In genomic region chr2:92184077-92184921, GRCm38 (mm10) we compare ENCODE assay signal across 8 mouse cellular contexts.
DNase-seq lines count a peak whose midpoint lies in the region; ATAC-seq and TF ChIP-seq lines count a peak whose summit lies in the region.

No protein-coding gene starts in this region.

- H3K4me3 ChIP-seq in embryonic facial prominence, embryonic 14.5 days (ENCODE audit: low read depth, low read length), result peak overlapping the region; percentile 84
- H3K4me3 ChIP-seq in kidney, embryonic 15.5 days (replicated peaks), result peak overlapping the region; percentile 81
- peak overlapping the region; percentile 80 for H3K4me3 ChIP-seq in liver, adult 2 months (ENCODE audit: insufficient read depth, low read depth, low read length)
- peak overlapping the region; percentile 88 for H3K4me3 ChIP-seq in stomach, embryonic 16.5 days (replicated peaks; ENCODE audit: low read length)

- H3K36me3 ChIP-seq in embryonic facial prominence, embryonic 14.5 days (ENCODE audit: control insufficient read depth, insufficient read depth, low read length), result no peaks in the 10 kb centered on the region
- no peaks in the 10 kb centered on the region for H3K36me3 ChIP-seq in kidney, embryonic 15.5 days
- no peaks in the 10 kb centered on the region for H3K36me3 ChIP-seq in liver, adult 2 months (ENCODE audit: control insufficient read depth, insufficient read depth, low read length)
- no peaks in the 10 kb centered on the region for H3K36me3 ChIP-seq in stomach, embryonic 16.5 days (ENCODE audit: control insufficient read depth, insufficient read depth, low read length)

- peak overlapping the region; percentile 98 for H3K27ac ChIP-seq in embryonic facial prominence, embryonic 14.5 days (replicated peaks; ENCODE audit: low read depth, low read length)
- H3K27ac ChIP-seq in kidney, embryonic 15.5 days, result peak overlapping the region; percentile 100
- H3K27ac ChIP-seq in liver, adult 2 months (replicated peaks; ENCODE audit: insufficient read depth, low read depth, low read length), result peak overlapping the region; percentile 93
- H3K27ac ChIP-seq in stomach, embryonic 16.5 days (ENCODE audit: low read length), result peak overlapping the region; percentile 100

- no peaks in the 10 kb centered on the region for H3K27me3 ChIP-seq in embryonic facial prominence, embryonic 14.5 days (replicated peaks; ENCODE audit: control insufficient read depth, insufficient read depth, low read length)
- H3K27me3 ChIP-seq in kidney, embryonic 15.5 days, result no peaks in the 10 kb centered on the region
- no peaks in the 10 kb centered on the region for H3K27me3 ChIP-seq in liver, adult 2 months (ENCODE audit: control insufficient read depth, insufficient read depth, low read length)
- H3K27me3 ChIP-seq in stomach, embryonic 16.5 days (ENCODE audit: control insufficient read depth, insufficient read depth, low read length), result no peaks in the 10 kb centered on the region

- peaks cover 33% of the 10 kb centered on the region for H3K4me1 ChIP-seq in embryonic facial prominence, embryonic 14.5 days (ENCODE audit: control insufficient read depth, insufficient read depth, low read length)
- H3K4me1 ChIP-seq in kidney, embryonic 15.5 days, result peaks cover 28% of the 10 kb centered on the region
- H3K4me1 ChIP-seq in liver, adult 2 months (ENCODE audit: control insufficient read depth, insufficient read depth, low read length), result peaks cover 3% of the 10 kb centered on the region; the same call in 1 of the 2 replicates
- H3K4me1 ChIP-seq in stomach, embryonic 16.5 days (ENCODE audit: control insufficient read depth, insufficient read depth, low read length), result peaks cover 17% of the 10 kb centered on the region

- 3% methylated on average over 5 of the region's 19 CpGs for WGBS in embryonic facial prominence, embryonic 14.5 days
- 0% methylated on average over 16 of the region's 19 CpGs for WGBS in kidney, embryonic 15.5 days
- 1% methylated on average over 15 of the region's 19 CpGs for WGBS in liver, adult 2 months
- WGBS in stomach, embryonic 16.5 days, result 1% methylated on average over 11 of the region's 19 CpGs

- TF ChIP-seq CTCF in liver, adult 2 months (IDR thresholded peaks at IDR 0.05; ENCODE audit: low read depth, low read length), result no peak

- DNase-seq in 3T3-L1 (ENCODE audit: low read depth, low spot score), result peak; percentile 83
- peak; percentile 67 for DNase-seq in adrenal gland, postnatal 10 days
- peak; percentile 87 for DNase-seq in embryonic facial prominence, embryonic 14.5 days (ENCODE audit: low spot score)
- DNase-seq in heart, adult 9 months (ENCODE audit: low spot score in 2 of 2), result peak; percentile 63 to 66
- DNase-seq in liver, adult 2 months (ENCODE audit: extremely low read depth, low read depth, low spot score), result no peak
- peak; percentile 79 for DNase-seq in naive thymus-derived CD4-positive, alpha-beta T cell, adult 2 months (ENCODE audit: low read depth)

- no peak for TF ChIP-seq POLR2A in liver, adult 2 months (IDR thresholded peaks at IDR 0.05; ENCODE audit: extremely low read depth, insufficient read depth, low read length)

- no peaks in the 10 kb centered on the region for H3K9me3 ChIP-seq in embryonic facial prominence, embryonic 14.5 days (ENCODE audit: control insufficient read depth, low read length)
- no peaks in the 10 kb centered on the region for H3K9me3 ChIP-seq in kidney, embryonic 15.5 days (replicated peaks)
- no peaks in the 10 kb centered on the region for H3K9me3 ChIP-seq in stomach, embryonic 16.5 days (replicated peaks; ENCODE audit: control insufficient read depth, low read length)

- H3K4me2 ChIP-seq in embryonic facial prominence, embryonic 14.5 days (ENCODE audit: low read depth, low read length), result peak overlapping the region; percentile 80
- peak overlapping the region; percentile 88 for H3K4me2 ChIP-seq in kidney, embryonic 15.5 days
- peak overlapping the region; percentile 91 for H3K4me2 ChIP-seq in stomach, embryonic 16.5 days (ENCODE audit: low read depth, low read length)

- H3K79me2 ChIP-seq in liver, adult 2 months (ENCODE audit: control insufficient read depth, insufficient read depth, low read length), result peaks cover 3% of the 10 kb centered on the region; the same call in 1 of the 2 replicates

- peak; percentile 51 for ATAC-seq in embryonic facial prominence, embryonic 14.5 days (ENCODE audit: low read depth)
- peak; percentile 61 for ATAC-seq in kidney, embryonic 15.5 days (replicated peaks; ENCODE audit: low FRiP score)
- ATAC-seq in stomach, embryonic 16.5 days (ENCODE audit: insufficient read depth, low FRiP score), result peak; percentile 60

- H3K9ac ChIP-seq in embryonic facial prominence, embryonic 14.5 days (ENCODE audit: low read depth, low read length), result peak overlapping the region; percentile 91
- peak overlapping the region; percentile 86 for H3K9ac ChIP-seq in kidney, embryonic 15.5 days
- H3K9ac ChIP-seq in liver, adult 2 months (ENCODE audit: low read depth, low read length), result peak overlapping the region; percentile 68
- peak overlapping the region; percentile 96 for H3K9ac ChIP-seq in stomach, embryonic 16.5 days (ENCODE audit: low read length)
